In the genomic region with DNA sequence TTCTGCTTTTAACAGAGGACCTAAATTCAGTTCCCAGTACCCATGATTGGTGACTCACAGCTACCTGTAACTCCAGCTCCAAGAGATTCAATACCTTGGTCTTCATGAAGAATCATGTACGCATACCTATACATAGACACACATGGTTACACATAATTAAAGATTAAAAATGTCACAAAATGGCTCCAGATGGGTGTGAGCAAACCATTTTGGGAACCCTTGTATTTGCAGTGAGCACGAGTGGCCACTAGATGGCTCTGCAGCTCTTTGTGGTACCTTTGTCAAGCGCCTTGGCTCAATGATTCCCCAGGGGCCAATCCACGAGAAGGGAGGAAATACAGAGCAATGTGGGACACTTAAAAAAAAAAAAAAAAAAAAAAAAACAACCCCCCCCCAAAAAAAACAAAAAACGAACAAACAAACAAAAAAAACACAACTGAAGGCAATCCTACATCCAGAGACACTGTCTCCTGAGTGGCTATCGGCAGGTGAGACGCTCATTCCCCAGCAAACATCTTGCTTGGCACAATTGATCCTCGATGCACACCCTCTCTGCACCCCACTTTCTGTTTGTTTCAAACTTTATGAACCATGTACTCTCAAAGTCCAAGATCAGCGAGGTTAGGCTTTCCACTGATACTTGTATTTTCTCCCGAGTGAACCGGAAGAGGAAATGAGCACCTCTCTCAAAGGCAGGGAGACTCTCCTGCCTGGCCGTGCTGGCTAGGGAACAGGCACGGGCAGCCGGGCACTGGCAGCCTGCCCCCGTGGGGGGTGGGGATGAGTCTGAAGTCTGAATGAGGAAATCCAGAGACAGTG, we compare ENCODE assay signal across 8 mouse cellular contexts. TPM values are rescaled to one million over a fixed set of nuclear protein-coding genes. Genes with fewer than 3 reads are reported as not detected.
DNase-seq lines count a peak whose midpoint lies in the region; ATAC-seq and TF ChIP-seq lines count a peak whose summit lies in the region.

No protein-coding gene starts in this region.

- H3K79me2 ChIP-seq in liver, adult 2 months (ENCODE audit: control insufficient read depth, insufficient read depth, low read length) = peaks cover 7% of the 10 kb centered on the region; the same call in 1 of the 2 replicates

- DNase-seq in kidney, postnatal 0 days (ENCODE audit: low spot score) = peak; percentile 94
- peak; percentile 94 for DNase-seq in liver, adult 2 months (ENCODE audit: extremely low read depth, low read depth, low spot score)
- DNase-seq in spleen, postnatal 36 days (ENCODE audit: low spot score in 2 of 2) = peak; percentile 79 to 89

- no peaks in the 10 kb centered on the region for H3K9me3 ChIP-seq in heart, embryonic 13.5 days
- H3K9me3 ChIP-seq in kidney, postnatal 0 days (replicated peaks; ENCODE audit: low read length) = no peaks in the 10 kb centered on the region

- no peaks in the 10 kb centered on the region for H3K4me1 ChIP-seq in brown adipose tissue, adult 24 weeks (ENCODE audit: control insufficient read depth, insufficient read depth, insufficient read length, low read length)
- H3K4me1 ChIP-seq in heart, embryonic 13.5 days = peaks cover 6% of the 10 kb centered on the region; the same call in 1 of the 2 replicates
- no peaks in the 10 kb centered on the region for H3K4me1 ChIP-seq in kidney, postnatal 0 days (replicated peaks; ENCODE audit: insufficient read depth, low read length)
- H3K4me1 ChIP-seq in liver, adult 2 months (ENCODE audit: control insufficient read depth, insufficient read depth, low read length) = peaks cover 3% of the 10 kb centered on the region; the same call in 1 of the 2 replicates

- peak overlapping the region; percentile 76 for H3K27ac ChIP-seq in brown adipose tissue, adult 24 weeks (replicated peaks; ENCODE audit: low read depth, low read length)
- H3K27ac ChIP-seq in heart, embryonic 13.5 days (replicated peaks) = peak overlapping the region; percentile 36
- H3K27ac ChIP-seq in kidney, postnatal 0 days = peak overlapping the region; percentile 32
- H3K27ac ChIP-seq in liver, adult 2 months (replicated peaks; ENCODE audit: insufficient read depth, low read depth, low read length) = peak overlapping the region; percentile 87

- no peak for TF ChIP-seq POLR2A in liver, adult 2 months (IDR thresholded peaks at IDR 0.05; ENCODE audit: extremely low read depth, insufficient read depth, low read length)

- peak; percentile 95 for ATAC-seq in CD4-positive, CD25-positive, alpha-beta regulatory T cell, adult 4 months
- ATAC-seq in erythroid progenitor cell, adult 5-6 weeks (replicated peaks; ENCODE audit: low FRiP score, poor library complexity, severe bottlenecking) = peak; percentile 92
- ATAC-seq in heart, embryonic 13.5 days (ENCODE audit: extremely low read depth, insufficient number of reproducible peaks, low FRiP score, low TSS enrichment) = no peak
- ATAC-seq in kidney, postnatal 0 days (replicated peaks; ENCODE audit: low FRiP score, low read depth) = peak; percentile 78
- peak; percentile 93 for ATAC-seq in monocyte, adult 5-6 weeks (replicated peaks; ENCODE audit: insufficient number of reproducible peaks, low FRiP score, low TSS enrichment, poor library complexity, severe bottlenecking)

- TF ChIP-seq CTCF in kidney, postnatal 0 days (IDR thresholded peaks at IDR 0.05; ENCODE audit: low read depth) = peak; percentile 95
- peak; percentile 83 for TF ChIP-seq CTCF in liver, adult 2 months (IDR thresholded peaks at IDR 0.05; ENCODE audit: low read depth, low read length)

- H3K4me3 ChIP-seq in brown adipose tissue, adult 24 weeks (ENCODE audit: insufficient read depth, low read depth, low read length) = peak overlapping the region; percentile 67
- peak overlapping the region; percentile 50 for H3K4me3 ChIP-seq in heart, embryonic 13.5 days
- H3K4me3 ChIP-seq in kidney, postnatal 0 days (replicated peaks; ENCODE audit: low read depth, low read length) = peak overlapping the region; percentile 29
- H3K4me3 ChIP-seq in liver, adult 2 months (ENCODE audit: insufficient read depth, low read depth, low read length) = peak overlapping the region; percentile 52

- H3K27me3 ChIP-seq in heart, embryonic 13.5 days (replicated peaks) = no peaks in the 10 kb centered on the region
- H3K27me3 ChIP-seq in kidney, postnatal 0 days (ENCODE audit: insufficient read depth, low read length) = no peaks in the 10 kb centered on the region
- no peaks in the 10 kb centered on the region for H3K27me3 ChIP-seq in liver, adult 2 months (ENCODE audit: control insufficient read depth, insufficient read depth, low read length)

- H3K4me2 ChIP-seq in heart, embryonic 13.5 days = peak overlapping the region; percentile 73
- H3K4me2 ChIP-seq in kidney, postnatal 0 days (ENCODE audit: low read length) = peak overlapping the region; percentile 65

- no peaks in the 10 kb centered on the region for H3K36me3 ChIP-seq in heart, embryonic 13.5 days
- no peaks in the 10 kb centered on the region for H3K36me3 ChIP-seq in kidney, postnatal 0 days (ENCODE audit: insufficient read depth, low read length)
- H3K36me3 ChIP-seq in liver, adult 2 months (ENCODE audit: control insufficient read depth, insufficient read depth, low read length) = peaks cover 3% of the 10 kb centered on the region; the same call in 1 of the 2 replicates

- WGBS in heart, embryonic 13.5 days = 11% methylated on average over 15 of the region's 15 CpGs
- whole genome bisulfite sequencing in kidney, postnatal 0 days = 10% methylated on average over 15 of the region's 15 CpGs
- WGBS in liver, adult 2 months = under 1% methylated on average over 15 of the region's 15 CpGs

- peak overlapping the region; percentile 77 for H3K9ac ChIP-seq in heart, embryonic 13.5 days
- H3K9ac ChIP-seq in kidney, postnatal 0 days (ENCODE audit: low read depth, low read length) = peak overlapping the region; percentile 39; the same call in 1 of the 2 replicates
- H3K9ac ChIP-seq in liver, adult 2 months (ENCODE audit: low read depth, low read length) = peak overlapping the region; percentile 75

RNA-seq across cellular contexts. Expression of a gene that starts 35.1 kb away (rescaled TPM):
- polyA plus RNA-seq in CD4-positive, CD25-positive, alpha-beta regulatory T cell, adult 4 months (2017; shearing (Covaris generic)) = 10 to 100 TPM; 38.9 to 44.7 TPM
- 47.1 and 80.4 TPM in 2 replicates for polyA plus RNA-seq in brown adipose tissue, adult 24 weeks (2012; ENCODE audit: insufficient read depth, insufficient read length, missing spikeins)
- total RNA-seq in erythroid progenitor cell, adult 5-6 weeks (2015; ENCODE audit: low replicate concordance) = 42.8 and 44.7 TPM in 2 replicates
- total RNA-seq in erythroid progenitor cell, adult 5-6 weeks (2017; ENCODE audit: low replicate concordance) = 27.2 and 32.3 TPM in 2 replicates
- polyA plus RNA-seq in heart, embryonic 13.5 days (2015; fragmentation: Nextera tagmentation; extraction: Ambion mirVana) = 100 and 115 TPM in 2 replicates
- 195 and 199 TPM in 2 replicates for polyA plus RNA-seq in kidney, postnatal 0 days (2015; fragmentation: Nextera tagmentation; extraction: Ambion mirVana)
- total RNA-seq in liver, adult 2 months (2014; rRNA removed) = 137 and 138 TPM in 2 replicates
- 147 and 241 TPM in 2 replicates for polyA plus RNA-seq in liver, adult 2 months (2012; rRNA removed)
- total RNA-seq in monocyte, adult 5-6 weeks (2017) = 247 to 277 TPM (median 261 TPM) in 3 replicates

RNA-seq across cellular contexts. Expression of a gene that starts 40.8 kb away (rescaled TPM):
- 10 to 100 TPM; 21.3 to 24.1 TPM for polyA plus RNA-seq in CD4-positive, CD25-positive, alpha-beta regulatory T cell, adult 4 months (2017; shearing (Covaris generic))
- 2.9 and 4.5 TPM in 2 replicates for polyA plus RNA-seq in brown adipose tissue, adult 24 weeks (2012; ENCODE audit: insufficient read depth, insufficient read length, missing spikeins)
- total RNA-seq in erythroid progenitor cell, adult 5-6 weeks (2015; ENCODE audit: low replicate concordance) = 1.4 and 2.1 TPM in 2 replicates
- total RNA-seq in erythroid progenitor cell, adult 5-6 weeks (2017; ENCODE audit: low replicate concordance) = 0.39 and 1.1 TPM in 2 replicates
- 7.6 and 8.6 TPM in 2 replicates for polyA plus RNA-seq in heart, embryonic 13.5 days (2015; fragmentation: Nextera tagmentation; extraction: Ambion mirVana)
- polyA plus RNA-seq in kidney, postnatal 0 days (2015; fragmentation: Nextera tagmentation; extraction: Ambion mirVana) = 13.3 and 15.7 TPM in 2 replicates
- total RNA-seq in liver, adult 2 months (2014; rRNA removed) = 4.6 and 6.3 TPM in 2 replicates
- 4.2 and 4.5 TPM in 2 replicates for polyA plus RNA-seq in liver, adult 2 months (2012; rRNA removed)
- total RNA-seq in monocyte, adult 5-6 weeks (2017) = 3.1 to 7.9 TPM (median 3.1 TPM) in 3 replicates

RNA-seq across cellular contexts. Expression of a gene that starts 56.6 kb away (rescaled TPM):
- 1 to 10 TPM; 2.9 to 5.2 TPM for polyA plus RNA-seq in CD4-positive, CD25-positive, alpha-beta regulatory T cell, adult 4 months (2017; shearing (Covaris generic))
- 6.7 and 15.8 TPM in 2 replicates for polyA plus RNA-seq in brown adipose tissue, adult 24 weeks (2012; ENCODE audit: insufficient read depth, insufficient read length, missing spikeins)
- 2.5 and 4.6 TPM in 2 replicates for total RNA-seq in erythroid progenitor cell, adult 5-6 weeks (2015; ENCODE audit: low replicate concordance)
- total RNA-seq in erythroid progenitor cell, adult 5-6 weeks (2017; ENCODE audit: low replicate concordance) = 8.2 and 12.6 TPM in 2 replicates
- polyA plus RNA-seq in heart, embryonic 13.5 days (2015; fragmentation: Nextera tagmentation; extraction: Ambion mirVana) = 11.4 and 11.9 TPM in 2 replicates
- polyA plus RNA-seq in kidney, postnatal 0 days (2015; fragmentation: Nextera tagmentation; extraction: Ambion mirVana) = 14.7 and 15.5 TPM in 2 replicates
- total RNA-seq in liver, adult 2 months (2014; rRNA removed) = 15.3 and 15.5 TPM in 2 replicates
- polyA plus RNA-seq in liver, adult 2 months (2012; rRNA removed) = 5.2 and 5.4 TPM in 2 replicates
- 45.0 to 57.3 TPM (median 46.3 TPM) in 3 replicates for total RNA-seq in monocyte, adult 5-6 weeks (2017)

Comparison
In these comparisons a context has a peak if more than half of its experiments do, and no peak if none do; other contexts are left out.
1. H3K27ac ChIP-seq: peak in every context shown above with its lines; median percentile 87 in liver, adult 2 months; 76 in brown adipose tissue, adult 24 weeks; 36 in heart, embryonic 13.5 days; 32 in kidney, postnatal 0 days.